In the genomic region with DNA sequence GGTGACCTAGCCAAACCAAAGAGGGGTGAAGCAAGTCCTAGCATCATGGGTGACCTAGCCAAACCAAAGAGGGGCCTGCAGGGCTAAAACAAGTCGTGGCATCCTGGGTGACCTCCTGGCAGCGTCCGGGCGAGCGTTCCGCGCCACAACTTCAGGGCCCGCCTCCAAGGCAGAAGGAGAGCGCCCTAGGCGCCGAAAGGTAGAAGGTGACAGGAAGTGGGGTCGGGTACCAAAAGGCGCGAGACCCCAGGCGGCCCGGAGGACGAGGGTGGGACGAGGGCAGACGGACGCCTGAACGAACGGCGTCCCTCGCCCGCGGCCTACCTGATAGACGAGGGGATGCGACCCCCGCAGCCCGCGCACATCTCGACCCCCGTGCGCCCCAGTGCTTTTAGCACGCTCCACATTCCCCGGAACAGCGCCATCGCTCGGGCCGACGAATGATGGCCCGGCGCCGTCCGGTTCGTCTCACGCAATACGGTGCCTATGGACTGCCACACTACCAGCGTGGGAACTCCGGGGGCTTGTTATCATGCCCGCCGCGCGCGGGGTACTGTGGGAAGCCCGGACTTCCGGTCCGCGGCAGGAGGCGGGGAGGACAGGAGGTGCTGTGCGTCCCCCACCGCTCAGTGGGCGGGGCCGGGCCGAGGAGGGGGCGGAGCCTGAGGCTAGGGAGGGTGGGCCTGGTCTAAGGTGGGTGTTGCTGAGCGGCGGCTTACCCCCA, we compare ENCODE assay signal across 8 mouse cellular contexts. TPM values are rescaled to one million over a fixed set of nuclear protein-coding genes. Genes with fewer than 3 reads are reported as not detected.
DNase-seq lines count a peak whose midpoint lies in the region; ATAC-seq lines count a peak whose summit lies in the region.

No protein-coding gene starts in this region.

- peak; percentile 77 for DNase-seq in MEL-GATA-1-ER (ENCODE audit: extremely low read depth, low read depth)
- DNase-seq in cerebellum, adult 8-10 months: peak; percentile 96
- peak; percentile 97 for DNase-seq in hindbrain, embryonic 11.5 days (ENCODE audit: low spot score)
- DNase-seq in layer of hippocampus, postnatal 10 days (ENCODE audit: low spot score in 2 of 2): peak; percentile 94 to 97
- DNase-seq in lung, postnatal 10 days: peak; percentile 97
- DNase-seq in ovary, postnatal 36 days (ENCODE audit: low spot score): peak; percentile 98
- peak; percentile 99 for DNase-seq in thymus, postnatal 25 days

- no peaks in the 10 kb centered on the region for H3K27me3 ChIP-seq in hindbrain, embryonic 11.5 days (ENCODE audit: control insufficient read depth, insufficient read depth, low read length)

- WGBS in hindbrain, embryonic 11.5 days: under 1% methylated on average over 56 of the region's 68 CpGs

- no peaks in the 10 kb centered on the region for H3K36me3 ChIP-seq in hindbrain, embryonic 11.5 days (ENCODE audit: control insufficient read depth, insufficient read depth, low read length)

- H3K27ac ChIP-seq in hindbrain, embryonic 11.5 days (ENCODE audit: low read depth, low read length): peak overlapping the region; percentile 71

- H3K4me1 ChIP-seq in hindbrain, embryonic 11.5 days (replicated peaks; ENCODE audit: control insufficient read depth, insufficient read depth, low read length): no peaks in the 10 kb centered on the region

- H3K4me2 ChIP-seq in hindbrain, embryonic 11.5 days (replicated peaks; ENCODE audit: low read depth, low read length): peak overlapping the region; percentile 65

- peak overlapping the region; percentile 86 for H3K4me3 ChIP-seq in hindbrain, embryonic 11.5 days (ENCODE audit: low read depth, low read length)

- H3K9ac ChIP-seq in hindbrain, embryonic 11.5 days (ENCODE audit: low read depth, low read length): peak overlapping the region; percentile 83

- no peaks in the 10 kb centered on the region for H3K9me3 ChIP-seq in hindbrain, embryonic 11.5 days (ENCODE audit: control insufficient read depth, low read length)

- peak; percentile 97 for ATAC-seq in frontal cortex, adult (ENCODE audit: low TSS enrichment)
- ATAC-seq in hindbrain, embryonic 11.5 days (ENCODE audit: low FRiP score): peak; percentile 99

RNA-seq across cellular contexts. Expression of gene Tfam, which starts 0.4 kb away (rescaled TPM):
- polyA plus RNA-seq in hindbrain, embryonic 11.5 days (2014; fragmentation: Nextera tagmentation; extraction: Ambion mirVana): 93.9 and 101 TPM in 2 replicates
- 10 to 100 TPM; 40.7 to 47.3 TPM for total RNA-seq in layer of hippocampus, postnatal 10 days (2021)

RNA-seq across cellular contexts. Expression of gene Ube2d1, which starts 47.4 kb away (rescaled TPM):
- 192 and 221 TPM in 2 replicates for polyA plus RNA-seq in hindbrain, embryonic 11.5 days (2014; fragmentation: Nextera tagmentation; extraction: Ambion mirVana)
- 10 to 100 TPM; 70.3 to 79.7 TPM for total RNA-seq in layer of hippocampus, postnatal 10 days (2021)

Comparison
In these comparisons a context has a peak if more than half of its experiments do, and no peak if none do; other contexts are left out.
1. Peak in every context shown above with its lines: DNase-seq, ATAC-seq, H3K4me3 ChIP-seq and H3K27ac ChIP-seq.